Mouse (Mus musculus): ENCODE results near the gene Gm10181. TPM values are rescaled to one million over a fixed set of nuclear protein-coding genes. Genes with fewer than 3 reads are reported as not detected.

Gene Gm10181
- not detected in 2 replicates for polyA plus RNA-seq (2012; rRNA removed)

DNA sequence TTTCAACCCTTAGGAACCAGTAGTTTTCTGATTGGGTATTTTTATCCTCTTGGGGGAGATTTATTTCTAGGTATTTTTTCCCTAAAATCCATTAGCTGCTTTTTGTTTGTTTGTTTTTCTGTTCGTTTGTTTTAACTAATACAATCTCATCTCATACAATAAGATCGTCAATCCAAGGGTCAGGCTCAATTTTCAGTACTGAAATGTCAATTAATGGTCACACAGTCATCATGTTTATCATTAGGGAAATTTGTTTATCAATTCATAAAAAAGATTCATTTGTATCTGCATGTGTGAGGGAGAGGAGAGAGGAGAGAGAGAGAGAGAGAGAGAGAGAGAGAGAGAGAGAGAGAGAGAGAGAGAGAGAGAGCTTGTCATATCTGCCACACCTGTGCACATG lies at the start of gene Gm10181:
Gene Gm10181 (plus strand): TSS at position 301 of the 400 bp plus-strand sequence.

Other genes starting within 250 kb of the Gm10181 start
- gene Herpud2, start 62.4 kb downstream of the Gm10181 start, polyA plus RNA-seq (2012; rRNA removed), result 8.1 and 10.6 TPM in 2 replicates
- gene Sept7, start 163.0 kb downstream of the Gm10181 start, polyA plus RNA-seq (2012; rRNA removed), result 35.8 and 40.6 TPM in 2 replicates